Mouse (Mus musculus) kidney, adult 9 months (tissue): ENCODE data around the gene Xylb.

Experiments used
- DNase-seq: peaks from one replicate; pipeline ENCODE4 v3.0.0; 2022

Gene Xylb

DNA sequence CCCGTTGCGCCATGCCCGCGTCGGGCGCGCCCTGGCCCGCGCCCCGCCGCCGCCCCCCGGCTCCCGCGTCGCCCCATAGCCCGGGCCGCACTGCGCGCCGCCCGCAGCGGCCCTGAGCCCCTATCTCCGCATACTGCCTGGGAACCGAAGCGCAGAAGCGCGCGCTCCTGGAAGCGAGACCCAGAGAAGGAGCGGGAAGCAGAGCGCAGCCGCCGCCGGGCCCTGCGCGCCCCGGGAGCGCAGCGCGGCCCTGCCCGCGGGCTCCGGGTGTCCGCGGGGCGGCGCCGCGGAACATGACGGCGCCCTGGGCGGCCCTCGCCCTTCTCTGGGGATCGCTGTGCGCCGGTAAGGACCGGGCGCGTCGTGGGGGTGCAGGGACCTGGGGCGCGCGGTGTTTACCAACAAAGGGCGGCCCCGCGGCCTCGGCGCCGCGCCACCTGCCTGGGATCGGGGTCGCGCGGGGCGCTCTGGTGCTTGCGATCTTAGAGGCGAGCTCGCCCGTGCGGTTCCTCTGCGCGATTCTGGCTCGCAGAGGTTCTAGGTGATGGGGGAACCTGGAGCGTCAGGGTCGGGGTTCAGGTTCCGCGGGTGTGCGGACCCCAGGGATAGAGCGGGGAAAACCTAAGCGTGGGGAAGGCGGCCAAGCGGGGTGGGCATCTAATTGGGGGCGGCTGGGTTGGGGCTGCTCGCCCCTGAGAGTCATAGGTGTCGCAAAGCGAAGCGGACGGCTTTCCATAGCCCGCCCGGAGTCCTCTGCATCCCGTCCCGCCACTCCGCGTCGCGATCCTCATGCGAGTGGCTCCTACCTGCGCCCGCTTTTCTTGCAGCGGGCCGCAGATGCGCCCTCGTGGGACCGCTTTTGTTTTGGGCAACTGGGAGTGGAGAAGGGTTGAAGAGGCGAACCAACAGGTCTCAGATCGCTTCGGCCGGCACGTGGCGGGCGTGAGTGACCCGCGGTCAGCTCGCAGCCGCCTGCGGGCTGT is 45.4 kb downstream of the Xylb start:
- peak; percentile 55 for DNase-seq

GRCm38 (mm10) chr9:119403236-119403641 is 46.1 kb downstream of the Xylb start:
- DNase-seq, result peak; percentile 40

GRCm38 (mm10) chr9:119404090-119404489 is 46.9 kb downstream of the Xylb start:
- DNase-seq, result no peak

DNA sequence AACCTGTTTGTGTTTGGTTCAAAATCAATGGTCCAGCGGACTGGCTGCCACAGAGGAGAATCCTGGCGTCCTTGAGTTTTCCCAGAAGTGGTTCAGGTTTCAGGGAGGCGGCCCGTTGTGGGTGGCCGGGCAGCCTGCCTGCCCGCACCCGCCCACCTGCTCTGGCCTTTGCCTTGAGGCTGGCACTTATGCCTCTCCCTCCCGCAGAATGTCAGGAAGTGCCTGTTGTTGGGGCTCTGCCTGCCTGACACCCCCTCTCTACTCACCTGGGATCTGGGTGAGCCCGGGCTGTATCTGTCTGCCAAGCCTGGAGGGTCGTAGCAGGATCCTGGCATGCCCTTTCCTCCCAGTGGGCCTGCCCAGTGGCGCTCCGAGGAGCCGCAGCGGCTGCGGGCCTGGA is 50.7 kb downstream of the Xylb start:
- DNase-seq, result peak; percentile 82

GRCm38 (mm10) chr9:119408898-119409664 is 51.9 kb downstream of the Xylb start:
- no peak for DNase-seq

DNA sequence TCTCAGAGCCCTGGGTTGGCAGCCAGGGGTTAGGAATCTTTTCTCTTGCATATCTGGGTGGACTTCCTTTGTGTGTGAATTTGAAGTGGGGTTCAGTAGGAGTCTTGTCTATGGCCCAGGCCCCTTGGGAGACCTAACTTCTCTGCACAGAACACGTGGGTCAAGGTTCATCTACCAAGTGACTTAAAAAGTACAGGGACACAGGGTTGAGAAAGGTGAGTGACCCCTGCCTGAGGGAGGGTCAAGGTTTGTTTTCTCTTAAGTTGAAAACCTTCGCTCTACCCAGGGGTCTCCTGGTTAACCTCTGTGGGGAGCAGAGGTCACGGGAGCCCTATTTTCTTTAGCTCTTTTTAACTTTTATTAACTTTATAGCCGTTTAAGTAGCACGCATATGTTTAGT is 52.7 kb downstream of the Xylb start:
- DNase-seq, result peak; percentile 57

GRCm38 (mm10) chr9:119418025-119418424 is 60.8 kb downstream of the Xylb start:
- no peak for DNase-seq

- DNase-seq, result no peak
These were observed 62.8 kb downstream of the Xylb start for GRCm38 (mm10) chr9:119419852-119420438.

- peak; percentile 74 for DNase-seq
These were observed 68.2 kb downstream of the Xylb start for GRCm38 (mm10) chr9:119425217-119425975.

- DNase-seq, result no peak
These were observed 68.8 kb downstream of the Xylb start for GRCm38 (mm10) chr9:119425976-119426415.

DNA sequence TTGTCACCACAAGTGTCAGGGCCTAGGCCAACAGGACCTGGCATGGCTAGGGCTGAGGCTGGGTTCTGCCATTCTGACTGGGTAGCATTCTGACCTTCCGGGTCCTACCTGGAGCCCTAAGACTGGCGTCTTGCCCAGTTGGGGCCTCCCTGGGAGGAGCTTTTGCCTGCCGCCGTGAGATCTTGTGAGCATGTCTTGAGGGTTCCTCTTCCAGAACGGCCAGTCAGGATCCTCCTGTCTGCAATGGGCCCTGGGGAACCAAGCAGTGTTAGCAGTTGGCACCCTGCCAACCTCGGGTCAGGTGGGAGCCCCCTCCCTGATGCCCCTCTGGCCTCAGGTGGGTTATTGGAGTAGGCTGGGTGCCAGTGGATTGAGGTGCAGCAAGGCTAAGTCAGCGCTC is 69.3 kb downstream of the Xylb start:
- peak; percentile 38 for DNase-seq

DNA sequence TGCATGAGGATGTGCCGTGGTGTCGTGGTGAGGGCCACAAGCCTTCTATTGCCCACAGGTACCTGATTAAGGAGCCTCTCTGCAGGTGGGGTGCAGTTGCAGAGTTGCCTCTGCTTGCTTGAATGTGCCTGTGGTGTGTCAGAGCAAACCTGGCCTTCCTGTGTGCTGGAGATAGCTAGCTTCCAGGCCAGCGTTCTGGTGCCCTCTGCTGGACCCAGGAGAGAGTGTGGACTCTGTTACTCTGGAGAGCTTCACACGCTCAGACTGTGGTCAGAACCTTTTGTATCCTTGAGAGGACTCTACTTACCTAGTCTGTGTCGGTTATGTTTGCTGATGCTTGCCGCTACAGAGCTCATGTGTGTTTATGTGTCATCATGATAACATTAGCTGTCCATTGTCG is 73.1 kb downstream of the Xylb start:
- DNase-seq, result peak; percentile 89

- DNase-seq, result no peak
These were observed 78.7 kb downstream of the Xylb start for GRCm38 (mm10) chr9:119435855-119436254.

DNA sequence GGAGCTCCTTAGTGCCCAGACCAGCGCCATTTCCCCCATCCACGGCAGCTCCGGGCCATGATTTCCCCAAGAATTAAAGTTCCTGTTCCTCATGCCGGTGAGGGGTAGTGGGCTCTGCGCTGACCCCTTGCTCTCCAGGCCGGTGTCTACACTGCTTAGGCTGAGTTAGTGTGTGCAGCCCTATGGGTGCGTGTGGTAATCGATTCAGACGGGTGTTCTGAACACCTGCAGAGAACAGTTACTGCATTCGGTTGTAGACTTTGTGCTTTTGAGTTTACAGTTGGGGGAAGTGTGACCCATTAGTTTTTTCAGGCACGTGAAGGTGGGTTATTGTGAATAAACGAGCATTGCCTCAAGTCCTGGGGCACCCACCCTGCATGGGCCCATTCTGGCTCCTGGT is 80.9 kb downstream of the Xylb start:
- no peak for DNase-seq

DNA sequence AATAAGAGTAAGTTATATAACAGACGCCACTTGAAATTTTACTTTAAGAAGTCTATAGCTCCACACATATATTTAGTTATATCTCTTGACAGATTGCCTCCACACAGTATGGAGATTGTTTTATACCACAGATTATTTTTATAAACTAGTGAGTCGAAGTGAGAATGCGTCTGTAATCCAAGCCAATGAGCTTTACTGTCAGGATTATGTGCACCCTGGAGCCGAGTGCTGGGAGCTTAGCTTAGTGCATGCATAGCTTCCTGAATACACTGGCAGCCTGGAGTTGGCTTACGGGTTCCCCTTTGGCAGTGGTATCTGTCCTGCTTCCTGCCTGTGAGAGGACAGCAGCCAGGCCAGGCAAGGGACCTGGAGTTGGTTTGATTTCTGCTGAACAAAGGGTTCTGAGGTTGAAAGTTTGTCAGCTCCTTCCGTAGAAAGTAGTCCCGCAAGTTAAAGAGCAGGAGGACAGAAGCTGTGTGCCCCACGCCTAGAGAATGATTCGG is 81.4 kb downstream of the Xylb start:
- no peak for DNase-seq
